Mouse (Mus musculus): Measurements from ENCODE around the gene Chad. TPM values are rescaled to one million over a fixed set of nuclear protein-coding genes. Genes with fewer than 3 reads are reported as not detected.

Gene Chad
- 10 to 100 TPM; 17.4 to 21.2 TPM for total RNA-seq (2021)
- long read RNA-seq, experiment 1, transcript Chad-201 (4 exons, 1,680 nt): major isoform, 16 of 17 reads
- long read RNA-seq, experiment 1, partial matches to known transcripts: 1 of 17 reads
- long read RNA-seq, experiment 1, other reads (novel, unspliced or antisense): 0 of 17 reads
- long read RNA-seq, experiment 2, transcript Chad-201 (4 exons, 1,680 nt): major isoform, 15 of 15 reads
- long read RNA-seq, experiment 2, partial matches to known transcripts: 0 of 15 reads
- long read RNA-seq, experiment 2, other reads (novel, unspliced or antisense): 0 of 15 reads

DNA sequence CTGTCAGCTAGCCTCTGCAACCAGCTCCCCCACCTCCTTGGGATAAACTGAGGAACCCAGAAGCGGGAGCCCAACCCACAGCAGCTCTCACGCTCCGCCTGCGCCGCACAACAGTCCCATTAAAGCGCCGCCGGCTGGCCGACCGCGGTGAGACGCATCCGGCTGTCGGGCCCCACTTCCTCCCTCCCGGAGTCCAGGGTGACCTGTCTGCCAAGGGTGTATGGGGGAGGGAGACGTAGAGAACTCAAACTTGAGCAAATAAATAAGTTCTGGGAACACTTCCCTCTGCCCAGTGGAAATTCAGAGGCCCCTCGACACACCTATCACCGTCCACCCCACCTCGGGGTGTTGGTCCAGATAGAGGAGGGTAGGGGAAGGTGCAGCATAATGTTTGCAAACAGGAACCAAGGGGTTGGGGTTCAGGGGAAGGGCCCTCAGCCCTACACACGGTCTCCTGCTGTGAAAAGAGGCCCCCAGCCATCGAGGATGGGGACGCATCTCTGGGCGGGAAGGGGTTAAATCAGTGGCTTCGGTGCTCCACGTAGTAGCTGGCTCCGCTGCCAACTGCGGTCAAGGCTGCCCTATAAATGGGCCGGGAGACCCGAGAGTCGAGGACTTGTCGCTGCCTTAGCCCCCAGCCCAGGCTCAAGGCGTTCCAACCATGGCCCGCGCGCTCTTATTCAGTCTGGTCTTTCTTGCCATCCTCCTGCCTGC, at the start of gene Chad:
TSS of gene Chad (plus strand) at position 611 of the 714 bp plus-strand sequence.
- intact Hi-C loops (cut with DNase I; ENCODE audit: low total_unique reads): no loop called here

DNA sequence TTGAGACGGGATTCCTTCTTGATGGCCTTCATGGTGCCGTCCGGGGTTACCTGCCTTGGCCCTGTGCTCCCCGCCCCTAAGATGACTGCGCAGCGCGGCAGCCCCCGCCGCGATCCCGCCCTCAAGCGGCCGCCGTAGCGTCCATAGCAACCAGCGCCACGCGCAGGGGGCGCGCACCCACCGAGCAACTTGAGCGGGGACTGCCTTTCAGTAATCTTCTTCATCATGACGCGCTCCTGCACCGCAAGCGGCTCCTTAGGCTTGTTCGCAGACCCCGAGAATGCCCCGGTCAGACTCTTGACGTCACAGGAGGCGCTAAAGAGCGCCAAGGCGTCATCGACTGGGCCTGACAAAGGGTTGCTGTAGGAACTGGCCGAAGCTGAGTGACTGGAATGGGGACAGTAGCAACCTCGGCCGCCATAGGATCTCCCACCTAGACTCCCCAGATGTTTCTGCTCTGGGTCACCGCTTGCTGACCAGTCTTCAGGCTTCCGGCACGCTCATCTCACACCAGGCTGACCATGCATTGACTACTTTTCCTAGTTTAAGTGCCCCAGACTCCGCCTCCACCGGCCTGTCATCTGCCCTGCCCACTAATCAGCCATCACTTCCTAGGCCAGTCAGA, 43.5 kb upstream of the Chad start, which contains the start of gene Mycbpap:
TSS of gene Mycbpap (minus strand) at position 524 of the 625 bp plus-strand sequence.
- peak; percentile 32 for DNase-seq
- intact Hi-C loops (cut with DNase I; ENCODE audit: low total_unique reads): no loop called here

More for the DNA sequence above, at the start of gene Chad:
- peak; percentile 62 for DNase-seq

DNA sequence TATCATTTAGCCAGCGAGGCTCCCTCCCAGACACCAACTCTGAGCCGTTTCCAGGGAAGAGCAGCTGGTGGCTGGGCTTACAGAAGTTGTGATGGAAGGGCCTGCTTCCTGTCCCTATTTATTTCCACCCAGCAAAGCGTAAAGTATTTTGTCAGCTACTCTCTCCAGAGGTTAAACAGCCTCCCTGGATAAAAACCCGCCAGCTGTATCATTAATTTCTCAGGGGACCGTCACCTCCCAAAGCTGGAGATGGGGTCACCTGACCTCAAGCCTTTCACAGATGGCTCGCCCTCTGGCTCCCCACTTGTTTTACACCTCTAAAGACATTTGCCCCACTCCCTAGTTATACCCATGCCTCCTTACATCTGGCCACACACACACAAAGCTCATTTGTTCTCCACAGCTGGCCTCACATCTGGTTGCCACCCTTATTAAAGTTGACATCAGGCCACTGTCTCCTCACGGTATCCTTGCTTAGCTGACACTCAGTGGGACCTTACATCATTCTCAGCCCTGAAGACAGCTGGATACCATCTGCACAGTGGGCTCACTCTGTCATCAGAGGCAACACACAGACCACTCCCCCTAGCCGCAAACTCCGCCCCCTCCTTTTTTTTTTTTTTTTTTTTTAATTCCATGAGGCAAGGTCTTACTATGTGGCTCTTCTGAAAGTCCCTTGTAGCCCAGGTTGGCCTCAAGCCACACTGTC, 38.5 kb upstream of the Chad start:
- DNase-seq: no peak

DNA sequence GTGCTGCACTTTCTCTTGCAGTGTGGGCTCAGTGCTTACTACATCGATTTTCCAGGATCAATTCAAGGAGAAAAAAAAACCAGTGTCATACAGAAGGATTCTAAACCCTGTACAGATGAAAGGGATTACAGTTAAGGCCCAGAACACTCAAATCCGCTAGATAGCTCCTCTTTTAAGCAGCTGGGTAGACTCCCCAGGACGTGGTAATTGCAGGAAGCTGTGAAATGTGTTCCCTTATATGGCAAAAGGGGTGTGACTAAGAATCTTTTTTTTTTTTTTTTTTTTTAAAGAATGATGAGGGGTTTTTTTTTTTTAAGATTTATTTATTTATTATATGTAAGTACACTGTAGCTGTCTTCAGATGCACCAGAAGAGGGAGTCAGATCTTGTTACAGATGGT, 36.0 kb upstream of the Chad start:
- DNase-seq: no peak
- intact Hi-C loops (cut with DNase I; ENCODE audit: low total_unique reads): no loop called here

More for the DNA sequence above, 38.5 kb upstream of the Chad start:
- intact Hi-C loops (cut with DNase I; ENCODE audit: low total_unique reads): no loop called here

DNA sequence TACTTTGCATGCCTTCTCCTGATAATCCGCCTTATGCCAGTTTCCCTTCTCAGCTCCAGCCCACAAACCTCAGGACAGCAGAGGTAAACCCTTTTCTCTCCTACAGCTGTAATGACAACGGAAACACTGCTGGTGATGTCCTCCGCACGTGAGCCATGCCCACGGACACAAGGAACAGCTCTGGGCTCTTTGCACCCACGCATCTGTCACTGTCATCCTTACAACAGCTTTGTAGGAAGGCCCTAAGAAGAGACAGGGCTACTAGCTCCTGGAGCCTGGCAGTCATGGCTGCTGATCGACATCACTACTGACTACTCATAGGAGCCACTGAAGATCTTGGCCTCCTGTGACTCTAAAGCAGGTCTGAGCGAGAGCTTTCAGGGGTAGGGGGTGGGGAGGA, 31.7 kb upstream of the Chad start:
- intact Hi-C loops (cut with DNase I; ENCODE audit: low total_unique reads): no loop called here
- no peak for DNase-seq

DNA sequence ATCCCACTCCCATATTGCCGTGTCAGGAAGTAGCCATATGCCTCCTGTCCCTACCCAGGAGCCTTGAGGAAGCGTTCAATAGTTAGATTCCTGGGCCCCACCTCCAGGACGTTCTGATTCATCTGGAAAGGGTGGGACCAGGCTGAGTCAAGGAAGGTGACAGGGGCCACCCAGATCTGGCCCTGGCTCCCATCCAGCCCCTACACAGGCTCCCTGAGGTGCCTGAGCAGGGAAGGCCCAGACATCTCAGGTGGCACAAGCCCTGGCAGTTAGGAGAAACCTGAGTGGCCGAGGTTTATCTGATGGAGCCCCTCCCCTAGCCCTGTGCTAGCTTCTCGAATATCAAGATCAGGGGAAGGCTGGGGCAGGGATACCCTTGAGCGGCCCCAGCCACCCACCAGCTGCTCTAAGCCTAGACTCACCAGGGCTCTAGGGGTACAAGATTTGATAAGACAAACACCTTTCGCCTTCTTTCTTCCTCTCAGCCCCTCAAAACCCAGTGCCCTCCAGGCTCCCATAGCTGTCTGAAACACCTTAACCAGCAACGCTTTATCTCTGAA, 26.0 kb upstream of the Chad start:
- no peak for DNase-seq
- intact Hi-C loops (cut with DNase I; ENCODE audit: low total_unique reads): no loop called here

DNA sequence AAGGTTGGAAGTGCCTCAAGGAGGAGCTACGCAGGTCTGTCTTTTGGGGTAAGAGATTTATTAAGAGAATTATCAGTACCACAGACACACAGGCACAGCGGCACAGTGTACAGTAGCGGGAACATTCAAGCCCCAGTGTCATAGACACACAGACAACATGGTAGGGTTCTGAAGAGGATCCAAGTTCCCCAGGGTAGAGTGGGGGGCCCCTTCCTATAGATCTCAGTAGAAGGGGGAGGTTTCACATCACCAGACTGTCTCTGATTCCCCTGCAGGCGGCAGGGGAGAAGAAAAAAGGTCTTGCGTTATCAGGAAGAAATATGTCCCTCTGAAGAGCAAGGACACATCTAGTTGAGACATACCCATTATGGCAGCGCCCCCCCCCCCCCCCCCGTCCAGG, 25.1 kb upstream of the Chad start:
- intact Hi-C loops (cut with DNase I; ENCODE audit: low total_unique reads): no loop called here
- no peak for DNase-seq

DNA sequence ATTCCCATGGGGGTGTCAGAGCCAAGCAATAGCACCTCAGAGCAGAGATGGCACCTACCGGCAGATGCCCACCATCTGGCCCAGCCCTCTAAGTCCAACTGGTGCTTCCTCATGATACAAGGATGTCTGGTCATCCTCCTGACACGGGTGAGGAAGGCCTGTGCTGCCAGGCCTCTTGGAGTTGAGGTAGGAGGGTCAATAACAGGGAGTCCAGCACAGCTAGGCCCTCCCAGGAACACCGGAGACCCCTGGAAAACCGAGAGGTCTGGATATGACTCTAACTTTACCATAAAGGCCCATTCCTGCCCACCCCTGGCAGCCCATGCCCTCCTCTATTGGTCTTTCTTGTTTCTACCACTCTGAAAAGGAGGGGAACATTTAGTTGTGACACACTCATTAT, 22.4 kb upstream of the Chad start:
- intact Hi-C loops (cut with DNase I; ENCODE audit: low total_unique reads): no loop called here
- DNase-seq: no peak

DNA sequence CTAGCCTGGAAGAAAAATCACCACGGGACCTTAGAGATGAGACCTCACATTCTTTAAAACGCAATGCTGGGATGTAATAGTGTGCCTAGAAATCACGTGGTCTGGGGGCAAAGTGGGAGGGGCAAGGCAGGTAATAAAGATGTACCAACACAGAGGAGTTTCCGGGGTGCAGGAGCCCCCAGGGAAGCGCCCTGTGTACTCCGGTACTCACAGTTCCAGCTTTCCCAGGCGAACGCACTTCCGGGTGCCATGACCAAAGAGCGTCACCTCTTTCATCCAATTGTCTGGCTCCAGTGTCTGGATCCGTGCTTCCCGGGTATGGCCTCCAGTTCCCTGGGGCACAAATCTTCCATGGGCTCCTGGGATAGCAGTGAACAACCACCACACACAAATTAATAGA, 21.5 kb upstream of the Chad start:
- intact Hi-C loops (cut with DNase I; ENCODE audit: low total_unique reads): no loop called here
- DNase-seq: no peak

DNA sequence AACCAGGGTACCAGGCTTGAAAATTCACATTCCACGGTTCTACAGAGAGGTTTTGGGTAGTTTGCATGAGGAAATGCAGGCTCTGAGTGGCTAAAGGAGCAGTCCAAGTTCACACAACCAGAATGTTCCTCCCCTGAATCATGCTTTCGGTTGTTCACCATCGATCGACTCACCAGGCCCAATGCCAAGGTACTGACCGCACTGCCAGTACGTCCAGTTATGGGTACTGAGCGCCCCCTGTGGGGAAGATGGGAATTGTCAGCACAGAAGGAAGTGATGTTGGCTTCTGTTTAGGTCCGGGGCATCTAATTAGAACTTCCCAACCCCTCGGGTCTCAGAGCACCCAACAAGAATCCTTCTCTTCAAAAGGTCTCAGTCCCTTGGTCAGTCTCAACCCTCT, 20.9 kb upstream of the Chad start:
- DNase-seq: peak; percentile 96
- intact Hi-C loops (cut with DNase I; ENCODE audit: low total_unique reads): no loop called here

DNA sequence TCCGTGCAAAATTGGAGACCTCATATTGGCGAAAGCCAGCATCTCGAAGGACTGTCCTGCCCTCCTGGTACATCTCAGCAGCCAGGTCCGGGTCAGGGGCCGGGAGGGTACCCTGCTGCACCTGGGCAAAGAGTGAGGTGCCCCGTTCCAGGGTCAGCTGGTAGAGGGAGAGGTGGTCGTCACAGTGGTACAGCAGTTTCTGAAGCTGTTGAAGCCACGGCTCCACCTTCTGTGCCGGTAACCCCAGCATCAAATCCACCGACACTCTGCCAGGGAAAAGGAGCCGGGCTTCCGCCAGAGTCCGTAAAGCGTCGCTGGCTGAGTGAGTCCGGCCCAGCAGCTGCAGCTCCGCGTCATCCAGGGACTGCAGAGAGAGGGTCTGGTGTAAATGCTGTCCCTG, 20.4 kb upstream of the Chad start:
- peak; percentile 41 for DNase-seq
- intact Hi-C loops (cut with DNase I; ENCODE audit: low total_unique reads): no loop called here

DNA sequence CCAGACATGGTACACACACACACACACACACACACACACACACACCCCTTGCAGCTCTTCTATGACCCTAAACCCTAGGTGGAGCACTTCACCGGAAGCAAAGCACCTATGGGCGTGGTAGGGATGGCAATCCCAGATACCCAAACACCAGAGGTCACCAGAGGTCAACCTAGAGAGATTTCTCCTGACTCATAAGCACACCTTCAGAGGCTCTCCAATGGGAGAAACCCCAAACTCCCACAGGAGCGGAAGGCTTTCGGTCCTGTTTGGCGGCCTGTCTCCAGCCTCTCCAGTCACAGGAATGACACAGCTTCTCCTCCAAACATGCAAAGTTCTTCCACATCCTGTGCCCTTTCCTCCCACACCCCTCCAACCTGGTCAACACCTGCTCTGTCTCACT, 18.5 kb upstream of the Chad start:
- intact Hi-C loops (cut with DNase I; ENCODE audit: low total_unique reads): loop anchor here (5.0 kb wide), 1 partner anchor 204 kb away; no protein-coding TSS in a partner anchor
- no peak for DNase-seq

DNA sequence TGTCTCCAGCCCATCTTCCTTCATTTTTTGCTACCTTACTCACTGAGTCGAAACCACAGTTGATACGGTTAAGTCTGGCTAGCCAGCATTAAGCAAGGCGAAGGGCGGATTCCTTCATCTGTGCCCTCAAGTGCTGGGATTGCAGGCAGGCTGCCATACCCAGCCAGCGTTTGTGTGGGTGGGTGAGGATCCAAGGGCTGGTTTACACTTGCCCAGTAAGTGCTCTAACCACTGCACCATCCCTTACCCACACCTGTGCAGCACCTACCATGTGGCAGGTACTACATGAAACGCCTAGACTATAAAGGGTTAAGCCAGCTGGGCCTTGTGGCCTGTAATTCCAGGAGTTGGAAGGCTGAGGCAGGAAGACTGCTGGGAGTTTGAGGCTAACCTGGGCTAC, 17.6 kb upstream of the Chad start:
- no peak for DNase-seq
- intact Hi-C loops (cut with DNase I; ENCODE audit: low total_unique reads): loop anchor here (5.0 kb wide), 1 partner anchor 205 kb away; no protein-coding TSS in a partner anchor

DNA sequence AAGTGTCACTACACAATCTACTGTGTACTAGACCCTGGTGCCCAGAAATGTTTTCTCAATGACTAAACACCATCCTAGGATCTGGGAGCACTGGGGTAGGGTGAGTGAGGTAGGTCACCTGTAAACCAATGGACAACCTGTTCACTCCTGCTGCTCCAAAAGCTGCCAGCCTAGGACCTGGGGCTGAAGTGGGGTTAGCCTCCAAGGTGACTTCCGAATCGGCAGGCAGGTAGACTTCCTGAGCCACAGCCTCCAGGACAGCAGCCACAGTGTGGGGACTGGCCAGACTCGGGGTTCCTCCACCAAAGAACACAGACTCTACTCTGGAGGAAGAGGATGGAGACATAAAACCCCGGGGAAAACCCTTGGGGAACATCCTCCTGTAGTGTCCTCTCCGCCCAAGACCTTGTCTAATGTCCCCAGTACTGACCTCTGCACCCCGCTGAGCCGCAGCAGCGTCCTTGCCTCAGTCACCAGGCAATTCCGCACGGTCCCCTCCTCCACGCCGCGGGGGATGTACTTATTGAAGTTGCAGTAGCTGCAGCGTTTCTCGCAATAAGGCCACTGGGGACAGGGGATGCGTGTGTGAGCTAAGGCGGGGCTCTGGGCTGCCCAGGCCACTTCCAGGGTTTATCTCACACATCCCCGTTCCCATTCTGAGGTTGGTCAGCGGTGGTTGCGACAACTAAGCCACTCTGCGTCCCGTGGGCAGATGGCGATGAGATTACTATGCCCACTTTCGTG, 16.6 kb upstream of the Chad start:
- DNase-seq: peak; percentile 47
- intact Hi-C loops (cut with DNase I; ENCODE audit: low total_unique reads): loop anchor here (5.0 kb wide), 1 partner anchor 206 kb away; no protein-coding TSS in a partner anchor

DNA sequence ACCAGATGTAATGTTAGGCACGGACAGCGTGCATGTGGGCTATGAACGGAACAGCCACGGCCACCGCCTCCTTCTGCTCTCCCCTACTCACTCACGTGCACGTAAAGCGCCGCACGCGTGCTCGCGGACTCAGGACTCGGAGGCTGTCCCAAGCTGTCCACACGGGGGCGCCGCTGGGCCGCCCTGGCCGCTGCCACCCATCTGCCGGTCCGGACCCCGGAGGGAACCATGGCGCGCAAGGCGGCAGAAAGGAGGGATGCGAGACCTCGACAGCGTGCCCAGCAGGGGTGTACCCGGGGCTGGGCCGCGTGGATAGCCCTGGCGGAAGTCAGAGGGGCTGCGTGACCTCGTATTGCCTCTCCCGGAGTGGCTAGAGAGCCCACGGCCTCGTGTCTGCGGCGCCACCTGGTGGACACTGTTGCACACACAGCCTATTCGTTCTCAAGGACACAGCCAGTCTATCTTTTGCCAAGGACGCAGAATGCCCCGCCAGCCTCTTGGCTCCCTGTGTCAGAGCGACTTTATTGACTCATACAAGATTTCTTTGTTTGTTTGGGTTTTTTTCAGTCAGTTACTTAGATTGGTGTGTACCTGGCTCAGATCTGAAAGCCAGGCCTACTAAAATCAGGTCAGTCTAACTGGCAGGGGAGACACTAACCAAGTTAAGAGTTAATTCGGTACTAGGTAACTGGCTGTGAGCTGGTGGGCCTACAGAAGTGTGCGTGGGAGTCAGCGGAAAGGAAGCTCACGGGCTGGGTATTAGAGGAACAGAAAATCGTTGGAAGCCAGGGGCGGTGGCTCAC, 15.8 kb upstream of the Chad start, which contains the start of gene Rsad1:
TSS of gene Rsad1 (minus strand) at position 368 of the 803 bp plus-strand sequence.
- DNase-seq: peak; percentile 93
- intact Hi-C loops (cut with DNase I; ENCODE audit: low total_unique reads): loop anchor here (5.0 kb wide), 1 partner anchor 207 kb away; no protein-coding TSS in a partner anchor

DNA sequence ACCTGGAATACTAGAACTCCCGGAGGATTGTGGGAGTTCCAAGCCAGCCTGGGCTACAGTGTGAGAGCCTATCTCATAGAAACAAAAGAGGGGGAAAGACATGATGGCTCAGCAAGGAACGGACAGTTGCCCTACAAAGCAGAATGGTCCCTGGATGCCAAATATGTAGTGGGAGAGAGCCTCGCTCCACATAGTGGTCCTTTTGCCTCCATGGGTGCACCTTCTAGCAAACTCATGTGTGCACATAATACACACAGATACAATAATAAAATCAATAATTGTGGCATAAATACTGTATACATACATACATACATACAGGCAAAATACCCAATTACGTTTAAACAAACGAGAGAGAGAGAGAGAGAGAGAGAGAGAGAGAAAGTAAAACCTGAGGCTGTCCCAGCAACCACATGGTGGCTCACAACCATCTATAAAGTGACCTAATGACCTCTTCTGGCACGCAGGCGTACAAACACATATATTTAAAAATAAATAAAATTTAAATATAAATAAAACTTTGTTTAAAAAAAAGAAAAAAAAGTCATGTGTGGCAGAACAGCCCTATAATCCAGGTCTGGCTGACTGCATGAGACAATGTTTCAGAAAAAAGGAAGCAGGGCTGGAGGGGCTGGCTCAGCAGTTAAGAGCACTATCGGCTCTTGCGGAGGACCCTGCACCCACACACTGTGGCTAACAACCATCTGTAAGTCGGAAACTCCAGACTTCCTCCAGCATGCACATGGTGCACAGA, 15.0 kb upstream of the Chad start:
- no peak for DNase-seq
- intact Hi-C loops (cut with DNase I; ENCODE audit: low total_unique reads): loop anchor here (5.0 kb wide), 1 partner anchor 208 kb away; no protein-coding TSS in a partner anchor

DNA sequence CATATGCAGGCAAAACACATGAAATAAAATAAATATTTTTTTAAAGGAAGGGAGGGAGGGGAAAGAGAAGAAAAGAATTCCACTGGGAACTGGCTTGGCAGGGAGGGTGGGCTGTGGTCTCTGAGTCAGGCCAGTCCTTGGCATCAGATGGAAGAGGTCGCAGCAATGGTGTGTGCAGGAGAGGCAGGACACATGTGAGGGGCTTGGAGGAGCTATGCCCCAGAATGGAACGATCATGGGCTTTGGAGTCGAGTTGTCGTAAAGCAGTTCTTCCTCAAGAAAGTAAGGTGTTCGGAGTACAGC, 14.5 kb upstream of the Chad start:
- intact Hi-C loops (cut with DNase I; ENCODE audit: low total_unique reads): no loop called here
- no peak for DNase-seq
